Mouse (Mus musculus) ES-Bruce4 (cell line): ENCODE measurements around the gene Zfp362. TPM values are rescaled to one million over a fixed set of nuclear protein-coding genes. Genes with fewer than 3 reads are reported as not detected.
A peak's percentile ranks its signal among the peaks of the same experiment; 100 is the strongest.

Experiments
- H3K27ac ChIP-seq: 2 replicates; pipeline ENCODE4 v1.5.1; 2012; ENCODE audit warnings: low read length, inconsistent platforms; ENCODE audit not compliant: insufficient read depth
- H3K27me3 ChIP-seq: 2 replicates; pipeline ENCODE4 v1.6.1; 2012; ENCODE audit warnings: mild to moderate bottlenecking, low read length, inconsistent platforms; ENCODE audit not compliant: control insufficient read depth, poor library complexity, insufficient read depth, severe bottlenecking
- H3K36me3 ChIP-seq: 2 replicates; pipeline ENCODE4 v1.6.1; 2012; ENCODE audit warnings: inconsistent platforms, mild to moderate bottlenecking, low read length, moderate library complexity; ENCODE audit not compliant: control insufficient read depth, poor library complexity, insufficient read depth, severe bottlenecking
- H3K4me1 ChIP-seq: one replicate; pipeline ENCODE4 v1.8.1; 2011; ENCODE audit warnings: low read length; ENCODE audit not compliant: control insufficient read depth, insufficient read depth
- H3K4me3 ChIP-seq: 2 replicates; pipeline ENCODE4 v1.5.1; 2011; ENCODE audit warnings: low read depth, mild to moderate bottlenecking, low read length
- H3K9ac ChIP-seq: 2 replicates; pipeline ENCODE4 v1.6.1; 2012; ENCODE audit warnings: low read depth, mild to moderate bottlenecking, inconsistent platforms; ENCODE audit not compliant: poor library complexity, severe bottlenecking
- H3K9me3 ChIP-seq: replicated peaks from 2 replicates; pipeline ENCODE4 v1.6.1; 2012; ENCODE audit warnings: mild to moderate bottlenecking, low read length, inconsistent platforms; ENCODE audit not compliant: control insufficient read depth, poor library complexity, insufficient read depth, severe bottlenecking
- CTCF ChIP-seq: IDR thresholded peaks from one replicate; pipeline ENCODE4 v1.8.1; 2011; ENCODE audit warnings: low read depth, low read length
- EP300 ChIP-seq: IDR thresholded peaks from 2 replicates; pipeline ENCODE4 v1.6.1; 2011; ENCODE audit warnings: low read depth, low read length; ENCODE audit not compliant: insufficient read depth
- POLR2A ChIP-seq: IDR thresholded peaks from one replicate; pipeline ENCODE4 v1.8.1; 2011; ENCODE audit warnings: low read length; ENCODE audit not compliant: insufficient read depth
- polyA plus RNA-seq: library from polyadenylated mRNA; stranded (reverse); fragments of >200 nt; gene quantifications from 2 replicates; pipeline ENCODE4 v1.2.4, GENCODE M21; 2011; ENCODE audit warnings: low read depth; ENCODE audit not compliant: missing spikeins, insufficient read depth, insufficient read length

Gene Zfp362
- polyA plus RNA-seq, 1 experiment = 11.6 TPM

DNA sequence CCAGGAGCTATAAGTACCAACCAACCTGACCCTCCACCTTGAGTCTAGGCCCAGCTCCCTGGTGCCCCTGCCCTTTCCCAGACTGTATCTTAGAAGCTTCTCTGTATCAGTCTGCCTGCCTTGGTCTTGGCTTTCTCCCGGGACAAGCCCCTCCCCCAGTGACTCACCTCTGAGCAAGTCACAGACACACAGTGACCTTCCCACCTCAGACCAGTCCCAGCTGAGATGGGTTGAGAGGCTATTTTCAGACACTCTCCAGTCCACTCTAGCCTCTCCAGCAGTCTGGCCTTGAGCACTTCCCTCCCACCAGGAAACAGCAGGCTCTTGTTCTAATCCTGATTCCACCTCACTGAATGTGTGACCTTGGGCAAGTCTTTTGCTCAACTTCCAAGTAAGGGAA, 12.1 kb downstream of the Zfp362 start:
- H3K36me3 ChIP-seq = no peaks in the 10 kb centered on the region
- no peak overlapping the region for H3K27ac ChIP-seq
- H3K4me1 ChIP-seq = peaks cover 2% of the 10 kb centered on the region
- H3K4me3 ChIP-seq = no peak overlapping the region
- no peaks in the 10 kb centered on the region for H3K9me3 ChIP-seq
- no peaks in the 10 kb centered on the region for H3K27me3 ChIP-seq
- TF ChIP-seq POLR2A (no peak), CTCF (no peak), EP300 (no peak)
- no peak overlapping the region for H3K9ac ChIP-seq

DNA sequence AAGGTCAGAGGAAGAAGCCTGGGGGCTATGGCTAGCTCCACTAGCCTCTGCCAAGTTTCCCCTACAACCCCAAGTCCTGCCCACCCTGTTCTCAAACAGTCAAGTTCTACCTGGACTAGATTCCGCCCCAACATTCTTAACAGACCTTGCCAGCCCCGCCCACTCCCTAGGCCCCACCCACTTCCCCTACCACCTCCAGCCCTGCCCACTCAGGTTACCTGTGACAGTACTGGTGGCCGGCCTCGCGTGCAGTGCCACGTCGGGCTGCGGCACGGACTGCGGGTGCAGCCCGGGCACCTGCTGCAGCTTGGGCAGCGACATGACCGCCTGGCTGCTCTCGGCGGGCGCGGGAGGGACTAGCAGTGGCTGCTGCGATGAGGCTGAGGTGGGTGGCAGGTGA, 16.2 kb downstream of the Zfp362 start:
- H3K9me3 ChIP-seq = no peaks in the 10 kb centered on the region
- H3K9ac ChIP-seq = no peak overlapping the region
- H3K27me3 ChIP-seq = no peaks in the 10 kb centered on the region
- peak overlapping the region; percentile 53 for H3K4me3 ChIP-seq
- H3K27ac ChIP-seq = no peak overlapping the region
- H3K36me3 ChIP-seq = no peaks in the 10 kb centered on the region
- no peaks in the 10 kb centered on the region for H3K4me1 ChIP-seq
- TF ChIP-seq POLR2A (no peak), EP300 (no peak), CTCF (no peak)

DNA sequence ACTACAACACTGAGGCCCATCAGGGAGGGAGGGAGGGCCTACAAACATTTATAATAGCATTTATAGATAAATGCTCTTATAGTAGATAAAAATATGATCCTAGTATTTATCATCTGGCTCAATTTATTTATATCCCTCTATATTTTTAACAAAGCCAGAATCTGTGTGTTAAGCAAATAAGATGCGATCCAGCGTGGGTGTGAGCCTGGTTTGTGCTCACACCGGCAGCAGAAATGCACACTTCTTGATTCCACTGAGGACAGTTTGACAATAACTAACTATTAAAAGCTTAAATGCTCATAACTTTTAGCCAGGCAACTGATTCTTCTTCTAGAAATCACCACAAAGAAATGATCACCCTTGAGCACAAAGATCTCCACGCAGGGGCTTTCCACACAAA, 17.7 kb downstream of the Zfp362 start:
- Histone ChIP-seq H3K9ac (no peak overlapping the region), H3K27ac (no peak overlapping the region), H3K4me1 (no peaks in the 10 kb centered on the region), H3K36me3 (no peaks in the 10 kb centered on the region), H3K4me3 (no peak overlapping the region), H3K9me3 (no peaks in the 10 kb centered on the region), H3K27me3 (no peaks in the 10 kb centered on the region)
- TF ChIP-seq CTCF (no peak), POLR2A (no peak), EP300 (no peak)

DNA sequence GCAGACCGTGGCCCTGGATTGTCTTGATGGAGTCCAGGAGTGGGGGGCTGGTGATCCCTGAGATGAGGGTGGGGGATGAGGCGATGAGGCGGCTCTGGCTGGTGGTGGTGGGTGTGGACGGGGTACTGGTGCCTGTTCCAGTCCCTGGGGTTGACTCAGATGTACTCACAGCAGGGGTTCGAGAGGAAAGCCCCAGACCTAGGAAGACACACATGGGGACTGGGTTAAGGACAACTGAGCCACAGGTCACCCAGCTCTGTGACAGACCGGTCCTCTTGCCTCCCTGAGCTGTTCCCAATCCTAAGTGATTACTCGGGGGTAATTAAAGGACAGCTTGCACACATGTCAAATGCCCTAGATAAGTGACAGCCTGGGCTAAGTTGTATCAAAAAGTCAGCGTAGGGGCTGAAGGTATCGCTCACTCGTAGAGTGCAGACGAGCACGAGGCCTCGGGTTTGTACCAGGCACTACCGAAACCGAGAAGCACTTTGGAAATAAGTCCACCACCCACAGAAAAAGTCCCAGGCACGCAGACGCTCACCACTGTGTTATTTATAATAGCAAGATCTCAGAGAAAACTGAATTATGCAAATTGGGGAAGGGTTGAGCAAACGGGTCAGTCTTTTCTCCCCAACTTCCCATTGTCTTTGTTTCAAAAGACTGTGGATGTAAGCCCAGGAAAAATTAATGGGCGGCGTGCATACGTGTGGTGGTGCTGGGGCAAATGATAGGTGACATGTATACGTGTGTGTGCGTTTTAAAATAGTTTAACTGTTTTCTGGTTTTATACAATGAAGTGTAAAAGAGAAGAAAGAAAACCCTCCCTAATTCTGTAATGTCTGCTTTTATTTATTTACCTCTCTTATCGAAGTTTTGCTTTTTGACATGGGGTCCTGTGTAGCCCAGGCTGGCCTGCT, 18.6 kb downstream of the Zfp362 start:
- no peak overlapping the region for H3K4me3 ChIP-seq
- H3K27ac ChIP-seq = no peak overlapping the region
- no peaks in the 10 kb centered on the region for H3K4me1 ChIP-seq
- TF ChIP-seq POLR2A = no peak
- TF ChIP-seq CTCF = no peak
- TF ChIP-seq EP300 = no peak
- no peak overlapping the region for H3K9ac ChIP-seq
- no peaks in the 10 kb centered on the region for H3K9me3 ChIP-seq
- no peaks in the 10 kb centered on the region for H3K36me3 ChIP-seq
- no peaks in the 10 kb centered on the region for H3K27me3 ChIP-seq

DNA sequence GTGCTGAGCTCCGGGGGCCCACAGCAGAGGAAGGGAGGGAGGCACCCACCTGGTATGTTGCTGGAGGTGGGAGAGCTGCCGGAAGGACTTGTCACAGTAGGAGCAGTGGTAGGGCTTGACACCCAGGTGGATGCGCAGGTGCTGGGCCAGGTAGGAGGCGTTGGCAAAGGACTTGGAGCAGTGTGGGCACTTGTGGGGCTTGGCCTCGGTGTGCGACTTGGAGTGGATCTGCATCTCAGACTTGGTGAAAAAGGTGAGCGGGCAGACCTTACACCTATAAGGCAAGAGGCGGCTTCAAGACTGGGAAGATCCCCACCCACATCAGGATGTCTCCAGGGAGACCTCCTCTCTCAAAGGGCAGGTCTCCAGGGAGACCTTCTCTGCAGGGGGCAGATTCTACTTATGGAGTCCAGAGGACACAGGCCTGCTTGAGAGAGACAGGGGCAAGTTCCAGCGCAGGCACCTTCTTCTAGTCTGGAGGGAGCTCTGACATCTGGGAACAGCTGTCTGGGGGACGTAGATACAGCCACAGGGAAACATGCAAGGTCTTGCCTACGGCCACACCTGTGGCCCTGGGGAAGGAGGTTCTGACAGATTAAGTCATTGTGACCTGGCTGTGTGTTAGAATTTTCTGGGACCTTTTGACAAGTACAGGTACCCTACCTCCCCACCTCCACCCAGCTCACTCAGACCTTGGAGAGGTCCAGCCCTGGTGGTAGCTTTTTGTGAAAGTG, 19.8 kb downstream of the Zfp362 start:
- Histone ChIP-seq H3K4me1 (no peaks in the 10 kb centered on the region), H3K4me3 (no peak overlapping the region), H3K9ac (no peak overlapping the region), H3K27ac (no peak overlapping the region), H3K9me3 (no peaks in the 10 kb centered on the region), H3K27me3 (no peaks in the 10 kb centered on the region), H3K36me3 (no peaks in the 10 kb centered on the region)
- TF ChIP-seq CTCF (no peak), EP300 (no peak), POLR2A (no peak)

DNA sequence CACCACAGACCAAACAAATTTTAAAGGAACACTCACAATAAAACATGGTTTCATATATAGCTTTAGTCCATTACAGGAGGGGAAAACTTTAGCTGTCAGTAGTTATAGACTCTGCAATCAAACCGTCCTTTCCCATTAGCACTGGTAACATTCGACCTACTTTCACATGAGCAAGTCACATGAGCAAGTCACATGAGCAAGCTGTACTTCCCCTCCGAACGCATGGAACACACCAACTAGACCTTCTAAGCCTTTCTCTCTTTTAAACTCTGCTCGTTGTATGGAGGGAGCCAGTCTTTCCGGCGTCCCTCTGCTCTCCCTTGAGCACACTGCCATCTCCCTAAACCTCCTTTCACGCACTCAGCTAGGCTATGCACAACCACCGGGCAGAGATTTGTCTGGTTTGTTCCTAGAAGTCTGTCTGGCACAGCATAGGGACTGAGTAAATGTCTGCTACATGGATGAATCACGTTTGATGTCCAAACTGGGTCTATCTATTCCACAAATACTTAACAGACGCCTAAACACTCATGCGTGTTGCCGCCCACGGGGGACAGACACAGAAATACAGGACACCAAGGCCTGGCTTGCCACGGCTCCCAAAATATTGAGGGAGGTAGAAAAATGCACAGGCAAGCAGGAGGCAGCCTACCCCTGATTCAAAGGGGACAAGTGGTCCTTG, 20.8 kb downstream of the Zfp362 start:
- H3K4me3 ChIP-seq = no peak overlapping the region
- no peaks in the 10 kb centered on the region for H3K27me3 ChIP-seq
- TF ChIP-seq POLR2A (no peak), EP300 (no peak), CTCF (no peak)
- H3K36me3 ChIP-seq = no peaks in the 10 kb centered on the region
- no peak overlapping the region for H3K9ac ChIP-seq
- no peaks in the 10 kb centered on the region for H3K9me3 ChIP-seq
- no peak overlapping the region for H3K27ac ChIP-seq
- H3K4me1 ChIP-seq = no peaks in the 10 kb centered on the region
